Mouse (Mus musculus) spleen, adult 2 months (tissue): Measurements from ENCODE around the gene Galr2. TPM values are rescaled to one million over a fixed set of nuclear protein-coding genes. Genes with fewer than 3 reads are reported as not detected.

Experiments
- DNase-seq, 2 experiments: peaks; one replicate each; pipeline versions ENCODE4 v3.0.0 to v3.0.0-alpha.2; 2012 to 2021; ENCODE audit warnings: low spot score in 2 of 2, low read depth in 1 of 2
- H3K27ac ChIP-seq: fragments of 200-500 bp; 2 replicates; pipeline ENCODE4 v1.5.1; 2012; ENCODE audit warnings: low read length, inconsistent platforms; ENCODE audit not compliant: insufficient read depth
- H3K27me3 ChIP-seq: fragments of 200-500 bp; 2 replicates; pipeline ENCODE4 v1.6.1; 2012; ENCODE audit warnings: mild to moderate bottlenecking, moderate library complexity, low read length, inconsistent platforms; ENCODE audit not compliant: control insufficient read depth, insufficient read depth
- H3K36me3 ChIP-seq: fragments of 200-500 bp; 2 replicates; pipeline ENCODE4 v1.6.1; 2012; ENCODE audit warnings: mild to moderate bottlenecking, low read length, inconsistent platforms; ENCODE audit not compliant: control insufficient read depth, insufficient read depth
- H3K4me1 ChIP-seq: fragments of 200-500 bp; 2 replicates; pipeline ENCODE4 v1.6.1; 2011; ENCODE audit warnings: inconsistent platforms; ENCODE audit not compliant: control insufficient read depth, insufficient read depth, insufficient read length
- H3K4me3 ChIP-seq: fragments of 200-500 bp; 2 replicates; pipeline ENCODE4 v1.5.1; 2011; ENCODE audit warnings: mild to moderate bottlenecking, inconsistent platforms; ENCODE audit not compliant: insufficient read depth, insufficient read length; ENCODE audit errors: extremely low read depth
- CTCF ChIP-seq: fragments of 200-500 bp; IDR thresholded peaks from 2 replicates; pipeline ENCODE4 v1.5.1; 2011; ENCODE audit warnings: mild to moderate bottlenecking, inconsistent platforms; ENCODE audit not compliant: insufficient read depth, insufficient read length, insufficient replicate concordance; ENCODE audit errors: extremely low read depth
- POLR2A ChIP-seq: fragments of 200-500 bp; IDR thresholded peaks from 2 replicates; pipeline ENCODE4 v1.6.1; 2011; ENCODE audit warnings: low read depth, low read length, inconsistent platforms
- WGBS: fragments of 180-500 bp; shearing (Covaris S2); methylation state at CpG from one replicate; pipeline ENCODE4 v1.1.7; 2018; 5-methylcytosine and 5-hydroxymethylcytosine counted together
- polyA plus RNA-seq: library from polyadenylated mRNA; depleted of rRNA; stranded (reverse); fragments of >200 nt; gene quantifications from 2 replicates; pipeline ENCODE4 v1.2.3, GENCODE M21; 2012

The Galr2 gene
- polyA plus RNA-seq, 1 experiment: not detected

DNA sequence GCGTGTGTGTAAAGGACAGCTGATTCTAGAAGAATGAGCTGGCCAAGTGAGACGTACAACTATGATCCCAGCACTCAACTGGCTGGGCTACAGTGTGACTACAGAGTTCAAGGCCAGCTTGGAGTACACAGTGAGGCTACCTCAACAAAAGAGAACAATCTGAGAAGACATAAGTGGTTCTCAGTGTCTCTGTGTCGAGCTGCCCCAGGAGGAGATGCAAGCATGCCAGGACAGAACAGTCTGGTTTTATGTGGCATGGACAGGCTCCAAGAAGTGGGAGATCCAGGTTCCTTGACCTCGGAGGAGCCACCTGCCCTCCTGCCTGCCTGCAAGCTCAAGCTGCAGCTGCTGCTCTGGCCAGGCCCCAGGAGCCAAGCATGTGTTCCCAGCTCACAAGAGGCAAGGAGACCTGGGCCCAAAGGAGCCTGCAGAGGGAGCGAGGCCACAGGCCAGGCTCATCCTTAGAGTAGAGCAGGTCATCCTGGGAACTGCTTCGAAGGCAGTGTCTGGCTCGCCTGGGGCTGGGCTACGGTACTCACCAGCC, 15.5 kb downstream of the Galr2 start:
- no peak for DNase-seq
- Histone ChIP-seq H3K27ac (no peak overlapping the region), H3K36me3 (peaks cover 18% of the 10 kb centered on the region), H3K27me3 (no peaks in the 10 kb centered on the region), H3K4me1 (no peaks in the 10 kb centered on the region), H3K4me3 (no peak overlapping the region)
- no peak for TF ChIP-seq POLR2A
- 97% methylated on average over 8 of the region's 8 CpGs for WGBS

GRCm38 (mm10) chr11:116297017-116297416, 16.3 kb downstream of the Galr2 start:
- no peaks in the 10 kb centered on the region for H3K27me3 ChIP-seq
- TF ChIP-seq POLR2A: no peak
- no peak for TF ChIP-seq CTCF
- H3K36me3 ChIP-seq: peaks cover 17% of the 10 kb centered on the region
- no peaks in the 10 kb centered on the region for H3K4me1 ChIP-seq
- DNase-seq: no peak
- no peak overlapping the region for H3K27ac ChIP-seq
- no peak overlapping the region for H3K4me3 ChIP-seq
- WGBS: 79% methylated on average over 3 of the region's 3 CpGs

GRCm38 (mm10) chr11:116298221-116298620, 17.5 kb downstream of the Galr2 start:
- TF ChIP-seq CTCF (no peak), POLR2A (no peak)
- Histone ChIP-seq H3K27ac (no peak overlapping the region), H3K27me3 (no peaks in the 10 kb centered on the region), H3K4me1 (no peaks in the 10 kb centered on the region), H3K4me3 (no peak overlapping the region), H3K36me3 (peaks cover 15% of the 10 kb centered on the region)
- no peak for DNase-seq
- WGBS: 97% methylated on average over 11 of the region's 11 CpGs

DNA sequence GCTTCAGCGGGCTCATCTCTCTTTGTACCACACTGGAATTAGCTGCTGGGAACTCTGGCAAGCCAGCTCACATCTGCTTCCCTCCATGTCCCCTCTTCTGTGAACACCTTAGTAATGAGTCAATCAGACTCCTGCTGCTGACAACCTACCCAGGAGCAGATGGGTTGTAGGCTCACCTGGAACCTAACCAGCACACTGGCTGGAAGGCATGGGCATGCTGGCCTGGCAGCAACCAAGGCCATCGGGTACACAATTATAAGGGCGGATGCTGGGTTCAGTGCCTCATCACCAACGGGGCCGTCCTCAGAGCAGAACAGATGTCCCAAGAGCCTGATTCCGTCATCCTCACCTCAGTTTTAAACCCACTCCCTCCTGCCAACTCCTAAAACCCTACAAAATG, 17.9 kb downstream of the Galr2 start:
- H3K36me3 ChIP-seq: peaks cover 17% of the 10 kb centered on the region
- no peak overlapping the region for H3K4me3 ChIP-seq
- H3K27me3 ChIP-seq: no peaks in the 10 kb centered on the region
- H3K27ac ChIP-seq: no peak overlapping the region
- DNase-seq: no peak
- no peaks in the 10 kb centered on the region for H3K4me1 ChIP-seq
- WGBS: 92% methylated on average over 6 of the region's 6 CpGs
- TF ChIP-seq POLR2A: no peak
- TF ChIP-seq CTCF: no peak

GRCm38 (mm10) chr11:116305423-116305822, 24.7 kb downstream of the Galr2 start:
- no peak overlapping the region for H3K4me3 ChIP-seq
- peaks cover 6% of the 10 kb centered on the region; the same call in 1 of the 2 replicates for H3K4me1 ChIP-seq
- DNase-seq: no peak
- H3K27ac ChIP-seq: no peak overlapping the region
- WGBS: 97% methylated on average over 2 of the region's 2 CpGs
- H3K27me3 ChIP-seq: no peaks in the 10 kb centered on the region
- TF ChIP-seq CTCF (no peak), POLR2A (no peak)
- peaks cover 8% of the 10 kb centered on the region; the same call in 1 of the 2 replicates for H3K36me3 ChIP-seq

GRCm38 (mm10) chr11:116306126-116306982, 25.6 kb downstream of the Galr2 start:
- Histone ChIP-seq H3K27me3 (no peaks in the 10 kb centered on the region), H3K4me1 (peaks cover 6% of the 10 kb centered on the region; the same call in 1 of the 2 replicates), H3K27ac (no peak overlapping the region), H3K4me3 (peak overlapping the region; percentile 86), H3K36me3 (peaks cover 5% of the 10 kb centered on the region; the same call in 1 of the 2 replicates)
- TF ChIP-seq CTCF (no peak), POLR2A (no peak; the same call in 1 of the 2 replicates)
- 1% methylated on average over 53 of the region's 53 CpGs for whole genome bisulfite sequencing
- DNase-seq: peak; percentile 84 to 89
